Comparison of ENCODE assay signal across 19 mouse cellular contexts in genomic region chr3:103518624-103519023, GRCm38 (mm10). TPM values are rescaled to one million over a fixed set of nuclear protein-coding genes. Genes with fewer than 3 reads are reported as not detected.
DNase-seq lines count a peak whose midpoint lies in the region; ATAC-seq and TF ChIP-seq lines count a peak whose summit lies in the region.
"Had no signal": no experiment of that assay in that cellular context is flagged by ENCODE, and none has a peak within 500 bp of the region (broad histone marks: within the 10 kb centered on the region; RNA-seq: fewer than 3 reads in every experiment).

No protein-coding gene starts in this region.

- no peaks in the 10 kb centered on the region for H3K36me3 ChIP-seq in hindbrain, postnatal 0 days (ENCODE audit: insufficient read depth, low read length)
- no peaks in the 10 kb centered on the region for H3K36me3 ChIP-seq in hindbrain, embryonic 14.5 days (replicated peaks; ENCODE audit: control insufficient read depth, insufficient read depth)
- H3K36me3 ChIP-seq: embryonic facial prominence, embryonic 12.5 days; midbrain, embryonic 12.5 days had no signal

- no peak overlapping the region for H3K9ac ChIP-seq in hindbrain, postnatal 0 days (replicated peaks; ENCODE audit: low read length)
- no peak overlapping the region for H3K9ac ChIP-seq in hindbrain, embryonic 14.5 days
- H3K9ac ChIP-seq: embryonic facial prominence, embryonic 12.5 days; liver, embryonic 14.5 days; midbrain, embryonic 12.5 days had no signal

- no peaks in the 10 kb centered on the region for H3K27me3 ChIP-seq in hindbrain, postnatal 0 days (ENCODE audit: insufficient read depth, low read length)
- no peaks in the 10 kb centered on the region for H3K27me3 ChIP-seq in hindbrain, embryonic 14.5 days (ENCODE audit: control insufficient read depth, insufficient read depth, low read length)
- H3K27me3 ChIP-seq: CH12.LX; embryonic facial prominence, embryonic 12.5 days; midbrain, embryonic 12.5 days had no signal

- ATAC-seq in cerebellum, adult (ENCODE audit: insufficient number of reproducible peaks, low FRiP score, low TSS enrichment), result peak; percentile 75
- peak; percentile 58 for ATAC-seq in hindbrain, postnatal 0 days
- ATAC-seq in hindbrain, embryonic 14.5 days (ENCODE audit: low FRiP score), result no peak
- ATAC-seq: inflammation-experienced regulatory T-cells, adult 6 months; Patski had no signal

- TF ChIP-seq CTCF in hindbrain, postnatal 0 days (IDR thresholded peaks at IDR 0.05; ENCODE audit: low read depth), result peak; percentile 42

- no peak overlapping the region for H3K4me2 ChIP-seq in hindbrain, postnatal 0 days (ENCODE audit: low read depth, low read length)
- H3K4me2 ChIP-seq in hindbrain, embryonic 14.5 days (replicated peaks), result no peak overlapping the region
- H3K4me2 ChIP-seq: embryonic facial prominence, embryonic 12.5 days; midbrain, embryonic 12.5 days had no signal

- WGBS in hindbrain, postnatal 0 days, result 61% methylated on average over 2 of the region's 2 CpGs
- 79% methylated on average over 2 of the region's 2 CpGs for WGBS in hindbrain, embryonic 14.5 days

- H3K4me3 ChIP-seq in hindbrain, postnatal 0 days (ENCODE audit: low read length), result no peak overlapping the region
- H3K4me3 ChIP-seq in hindbrain, embryonic 14.5 days (replicated peaks; ENCODE audit: low read length), result no peak overlapping the region
- H3K4me3 ChIP-seq: embryonic facial prominence, embryonic 12.5 days; midbrain, embryonic 12.5 days had no signal

- no peak for DNase-seq in cerebellum, postnatal 4 days (ENCODE audit: low spot score in 2 of 2)
- DNase-seq in hindbrain, postnatal 0 days (ENCODE audit: low spot score), result peak; percentile 37
- DNase-seq in hindbrain, embryonic 14.5 days (ENCODE audit: low spot score), result no peak
- peak; percentile 18 for DNase-seq in MN1 (ENCODE audit: low spot score)
- DNase-seq in cerebellum, adult 9-11 months, result peak; percentile 82
- no peak for DNase-seq in urinary bladder, postnatal 4 days (ENCODE audit: low spot score in 2 of 2)
- DNase-seq in adrenal gland, postnatal 4 days (ENCODE audit: low spot score in 2 of 2), result no peak
- DNase-seq: spleen, adult 18-20 months; thymus, postnatal 36 days had no signal

- no peaks in the 10 kb centered on the region for H3K9me3 ChIP-seq in hindbrain, postnatal 0 days (ENCODE audit: low read length)
- no peaks in the 10 kb centered on the region for H3K9me3 ChIP-seq in hindbrain, embryonic 14.5 days (ENCODE audit: control insufficient read depth, low read length)
- H3K9me3 ChIP-seq: embryonic facial prominence, embryonic 12.5 days; midbrain, embryonic 12.5 days had no signal

- peaks cover 4% of the 10 kb centered on the region; the same call in 1 of the 2 replicates for H3K4me1 ChIP-seq in hindbrain, postnatal 0 days (ENCODE audit: insufficient read depth, low read length)
- peaks cover 4% of the 10 kb centered on the region; the same call in 1 of the 2 replicates for H3K4me1 ChIP-seq in hindbrain, embryonic 14.5 days (replicated peaks; ENCODE audit: control insufficient read depth, insufficient read depth, low read length)
- H3K4me1 ChIP-seq: embryonic facial prominence, embryonic 12.5 days; midbrain, embryonic 12.5 days had no signal

- H3K27ac ChIP-seq in hindbrain, postnatal 0 days, result no peak overlapping the region
- H3K27ac ChIP-seq in hindbrain, embryonic 14.5 days, result no peak overlapping the region
- H3K27ac ChIP-seq: embryonic facial prominence, embryonic 12.5 days; liver, embryonic 14.5 days; midbrain, embryonic 12.5 days had no signal

RNA-seq across cellular contexts. Expression of gene Syt6, which starts 56.4 kb away (rescaled TPM):
- 32.6 and 43.6 TPM in 2 replicates for total RNA-seq in hindbrain, postnatal 0 days (2014; rRNA removed)
- 9.1 and 10.1 TPM in 2 replicates for polyA plus RNA-seq in hindbrain, postnatal 0 days (2015; fragmentation: Nextera tagmentation; extraction: Ambion mirVana)
- polyA plus RNA-seq in hindbrain, embryonic 14.5 days (2014; fragmentation: Nextera tagmentation; extraction: Ambion mirVana), result 14.9 and 16.2 TPM in 2 replicates
- total RNA-seq in adrenal gland, postnatal 4 days (2021), result under 1 TPM; 0.20 to 0.56 TPM
- total RNA-seq: CH12.LX; gastrocnemius, adult 8-10 months; heart, adult 8-10 months; heart, postnatal 25 days had no signal
- polyA plus RNA-seq: inflammation-experienced regulatory T-cells, adult 6 months; Patski had no signal

Comparison
In these comparisons a context has a peak if more than half of its experiments do, and no peak if none do; other contexts are left out.
1. DNase-seq: peak in hindbrain, postnatal 0 days (single experiment), MN1 (single experiment) and cerebellum, adult 9-11 months (single experiment); none in cerebellum, postnatal 4 days (0 of 2), hindbrain, embryonic 14.5 days (single experiment), urinary bladder, postnatal 4 days (0 of 2) and adrenal gland, postnatal 4 days (0 of 2).
2. RNA of gene Syt6, which starts 56.4 kb away (total RNA-seq): 32.6 to 43.6 TPM in hindbrain, postnatal 0 days; 0.20 to 0.56 TPM in adrenal gland, postnatal 4 days; every median in the first group is over 10 times any median in the second.